Mouse (Mus musculus): ENCODE results near the gene Ahnak2. TPM values are rescaled to one million over a fixed set of nuclear protein-coding genes. Genes with fewer than 3 reads are reported as not detected.

Gene Ahnak2
- total RNA-seq, 4 experiments from 2014 or later: 7.6 to 17.7 (median 14.5) TPM

- no peak for DNase-seq
Measured at GRCm38 (mm10) chr12:112795466-112796104, 6.9 kb downstream of the Ahnak2 start.

- DNase-seq: no peak
Measured at GRCm38 (mm10) chr12:112794998-112795397, 7.5 kb downstream of the Ahnak2 start.

GRCm38 (mm10) chr12:112794356-112794816 is 8.1 kb downstream of the Ahnak2 start:
- DNase-seq: no peak

- peak; percentile 36 for DNase-seq
Measured at GRCm38 (mm10) chr12:112793601-112794355, 8.7 kb downstream of the Ahnak2 start.

GRCm38 (mm10) chr12:112791026-112791425 is 11.4 kb downstream of the Ahnak2 start:
- DNase-seq: no peak

- no peak for DNase-seq
Measured at GRCm38 (mm10) chr12:112774481-112774880, 28.0 kb downstream of the Ahnak2 start.

- no peak for DNase-seq
Measured at GRCm38 (mm10) chr12:112774026-112774425, 28.4 kb downstream of the Ahnak2 start.

GRCm38 (mm10) chr12:112773366-112773765 is 29.1 kb downstream of the Ahnak2 start:
- DNase-seq: no peak

- no peak for DNase-seq
Measured at GRCm38 (mm10) chr12:112772306-112772705, 30.2 kb downstream of the Ahnak2 start.

- DNase-seq: no peak
Measured at GRCm38 (mm10) chr12:112770396-112770795, 32.1 kb downstream of the Ahnak2 start.

GRCm38 (mm10) chr12:112769751-112770150 is 32.7 kb downstream of the Ahnak2 start:
- DNase-seq: no peak

GRCm38 (mm10) chr12:112769031-112769430 is 33.4 kb downstream of the Ahnak2 start:
- no peak for DNase-seq

- DNase-seq: no peak
Measured at GRCm38 (mm10) chr12:112768166-112768565, 34.3 kb downstream of the Ahnak2 start.

GRCm38 (mm10) chr12:112767036-112767890 is 35.2 kb downstream of the Ahnak2 start:
- no peak for DNase-seq

GRCm38 (mm10) chr12:112766586-112766985 is 35.9 kb downstream of the Ahnak2 start:
- DNase-seq: no peak

GRCm38 (mm10) chr12:112764991-112765390 is 37.5 kb downstream of the Ahnak2 start:
- no peak for DNase-seq

GRCm38 (mm10) chr12:112764141-112764540 is 38.3 kb downstream of the Ahnak2 start:
- DNase-seq: peak; percentile 79

- no peak for DNase-seq
Measured at GRCm38 (mm10) chr12:112763176-112763575, 39.3 kb downstream of the Ahnak2 start.

GRCm38 (mm10) chr12:112762018-112762417 is 40.4 kb downstream of the Ahnak2 start:
- DNase-seq: no peak

- DNase-seq: no peak
Measured at GRCm38 (mm10) chr12:112761411-112761810, 41.0 kb downstream of the Ahnak2 start.

GRCm38 (mm10) chr12:112760154-112760926 is 42.1 kb downstream of the Ahnak2 start, which contains the start of gene Pld4:
Pld4 (plus strand) TSS chr12:112760655.
- no peak for DNase-seq

- DNase-seq: no peak
Measured at GRCm38 (mm10) chr12:112759471-112759870, 43.0 kb downstream of the Ahnak2 start.

Measured in adrenal gland, adult 8-10 months (tissue).